Mouse (Mus musculus): ENCODE measurements around the gene Elk3. TPM values are rescaled to one million over a fixed set of nuclear protein-coding genes. Genes with fewer than 3 reads are reported as not detected.

Gene Elk3
- total RNA-seq, 2 experiments from 2014 or later, result 11.7 to 14.2 TPM

DNA sequence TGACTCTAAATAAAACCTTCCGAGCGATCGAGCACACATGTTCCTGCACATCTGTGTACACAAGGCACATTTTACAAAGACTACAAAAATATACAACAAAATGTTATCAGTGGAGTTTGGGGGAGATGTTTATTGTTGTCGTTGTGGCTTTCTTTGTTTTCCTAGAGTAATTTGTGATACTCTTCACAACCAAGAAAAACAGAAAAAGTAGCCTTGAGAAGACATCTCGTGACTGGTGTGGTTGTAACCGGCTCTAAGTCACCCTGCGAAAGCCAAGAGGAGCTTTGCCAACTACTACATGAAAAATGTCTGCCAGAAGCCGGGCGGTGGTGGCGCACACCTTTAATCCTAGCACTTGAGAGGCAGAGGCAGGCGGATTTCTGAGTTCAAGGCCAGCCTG lies 4.6 kb downstream of the Elk3 start:
- intact Hi-C loops (cut with DNase I), result no loop called here
- peak overlapping the region; percentile 92 for H3K4me3 ChIP-seq
- peak overlapping the region; percentile 93 for H3K27ac ChIP-seq
- no peak for TF ChIP-seq CTCF (IDR thresholded peaks at IDR 0.05)
- no peak for DNase-seq

DNA sequence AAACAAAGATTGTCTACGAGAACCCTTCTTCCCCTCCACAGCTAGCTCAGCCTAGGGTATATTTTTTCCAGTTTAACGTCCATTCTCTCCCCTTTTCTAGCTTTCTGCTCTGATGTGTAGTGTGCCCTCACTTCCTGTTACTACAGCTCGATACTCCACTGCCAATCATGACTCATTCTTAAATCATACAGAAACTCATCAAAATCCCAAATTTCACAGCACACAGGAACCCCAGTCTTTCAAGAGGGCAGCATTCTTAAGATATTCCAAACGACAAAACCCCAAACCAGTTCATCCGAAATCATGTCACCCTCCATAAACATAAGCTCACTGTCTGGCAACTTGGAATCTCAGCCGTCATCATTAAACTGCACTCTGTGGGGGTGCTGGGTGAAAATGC lies 5.0 kb downstream of the Elk3 start:
- intact Hi-C loops (cut with DNase I), result no loop called here
- DNase-seq, result no peak
- H3K4me3 ChIP-seq, result peak overlapping the region; percentile 92
- TF ChIP-seq CTCF (IDR thresholded peaks at IDR 0.05), result no peak
- peak overlapping the region; percentile 93 for H3K27ac ChIP-seq

DNA sequence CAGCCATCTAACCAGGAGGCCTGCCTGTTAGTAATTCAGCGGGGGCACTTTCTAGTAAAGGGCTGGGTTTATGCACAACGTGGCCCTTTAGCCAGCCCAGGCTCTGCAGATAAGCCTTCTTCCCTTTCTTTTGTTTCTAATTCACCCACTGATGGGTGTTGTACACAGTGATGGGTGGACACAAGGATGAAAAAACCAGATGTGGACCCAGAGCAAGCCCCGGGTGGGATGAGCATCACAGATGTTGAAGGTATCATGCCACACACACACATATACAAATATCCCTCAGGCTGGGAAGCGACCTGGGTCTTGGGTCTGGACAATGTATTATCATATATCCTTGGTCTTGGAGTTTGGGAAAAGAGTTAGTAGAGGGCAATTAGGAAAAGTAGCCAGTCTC lies 7.7 kb downstream of the Elk3 start:
- peak overlapping the region; percentile 40 for H3K4me3 ChIP-seq
- intact Hi-C loops (cut with DNase I), result no loop called here
- no peak for TF ChIP-seq CTCF (IDR thresholded peaks at IDR 0.05)
- peak overlapping the region; percentile 93 for H3K27ac ChIP-seq
- DNase-seq, result no peak

DNA sequence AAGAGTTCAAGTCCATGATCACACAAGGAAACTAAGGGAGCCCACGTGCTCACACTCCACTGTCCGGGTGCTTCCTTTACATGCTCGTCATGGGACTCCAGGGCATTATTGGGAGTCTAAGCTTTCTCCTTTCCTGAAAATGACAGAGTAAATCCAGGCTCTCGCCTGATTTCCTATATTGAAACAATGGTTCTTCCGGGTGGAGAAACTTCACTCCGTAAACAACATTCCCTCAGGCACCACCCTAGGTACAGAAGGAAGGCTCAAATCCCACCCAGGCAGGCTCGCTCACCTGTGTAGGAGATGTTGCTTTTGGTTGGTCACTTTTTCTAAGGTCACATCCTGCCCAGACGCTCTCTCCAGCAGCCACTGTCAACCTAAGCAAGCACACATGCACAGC lies 9.1 kb downstream of the Elk3 start:
- no peak for TF ChIP-seq CTCF (IDR thresholded peaks at IDR 0.05)
- Histone ChIP-seq H3K4me3 (peak overlapping the region; percentile 40; the same call in 1 of the 2 replicates), H3K27ac (peak overlapping the region; percentile 93)
- no peak for DNase-seq
- intact Hi-C loops (cut with DNase I), result no loop called here

DNA sequence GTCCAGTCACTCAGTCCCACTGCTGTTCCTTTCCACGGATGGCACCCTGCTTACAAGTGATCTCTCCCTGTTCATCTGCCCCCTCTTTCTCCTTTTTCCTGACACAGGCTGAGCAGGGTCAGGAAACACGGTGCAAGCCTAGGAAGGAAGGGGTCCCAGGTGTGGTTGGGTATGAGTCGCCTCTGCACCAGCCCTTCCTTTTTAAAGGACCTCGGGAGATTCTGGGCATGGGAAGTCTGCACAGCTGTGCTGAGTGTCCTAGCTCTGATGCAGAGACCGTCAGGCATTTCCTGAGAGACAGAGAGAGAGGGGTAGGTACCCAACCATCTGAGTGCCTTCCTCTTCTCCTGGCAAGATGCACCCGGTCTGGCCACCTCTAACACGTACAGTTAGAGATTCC lies 12.7 kb downstream of the Elk3 start:
- Histone ChIP-seq H3K4me3 (peak overlapping the region; percentile 43), H3K27ac (peak overlapping the region; percentile 85)
- no peak for DNase-seq
- intact Hi-C loops (cut with DNase I), result no loop called here
- TF ChIP-seq CTCF (IDR thresholded peaks at IDR 0.05), result no peak

DNA sequence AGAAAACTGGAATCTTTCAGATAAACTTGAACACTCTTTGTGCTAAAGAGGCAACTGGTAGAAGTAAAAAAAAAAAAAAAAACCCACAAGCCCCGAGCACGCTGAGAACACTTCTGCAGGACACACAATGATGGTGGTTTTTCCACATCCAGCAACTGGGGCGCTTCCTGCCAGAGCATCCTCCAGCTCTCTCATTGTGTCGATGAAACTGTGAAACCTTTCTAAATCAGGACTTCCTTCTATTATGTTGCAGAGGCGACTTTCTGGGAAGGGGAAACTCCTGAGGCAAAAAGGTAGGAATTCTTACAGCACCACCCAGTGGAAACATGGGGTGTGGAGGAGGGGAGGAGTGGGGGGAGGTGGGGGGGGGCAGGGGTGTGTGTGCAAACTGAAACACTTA lies 13.2 kb downstream of the Elk3 start:
- TF ChIP-seq CTCF (IDR thresholded peaks at IDR 0.05), result peak; percentile 24; the same call in 1 of the 2 replicates
- peak overlapping the region; percentile 88 for H3K27ac ChIP-seq
- intact Hi-C loops (cut with DNase I), result no loop called here
- no peak overlapping the region for H3K4me3 ChIP-seq
- no peak for DNase-seq

DNA sequence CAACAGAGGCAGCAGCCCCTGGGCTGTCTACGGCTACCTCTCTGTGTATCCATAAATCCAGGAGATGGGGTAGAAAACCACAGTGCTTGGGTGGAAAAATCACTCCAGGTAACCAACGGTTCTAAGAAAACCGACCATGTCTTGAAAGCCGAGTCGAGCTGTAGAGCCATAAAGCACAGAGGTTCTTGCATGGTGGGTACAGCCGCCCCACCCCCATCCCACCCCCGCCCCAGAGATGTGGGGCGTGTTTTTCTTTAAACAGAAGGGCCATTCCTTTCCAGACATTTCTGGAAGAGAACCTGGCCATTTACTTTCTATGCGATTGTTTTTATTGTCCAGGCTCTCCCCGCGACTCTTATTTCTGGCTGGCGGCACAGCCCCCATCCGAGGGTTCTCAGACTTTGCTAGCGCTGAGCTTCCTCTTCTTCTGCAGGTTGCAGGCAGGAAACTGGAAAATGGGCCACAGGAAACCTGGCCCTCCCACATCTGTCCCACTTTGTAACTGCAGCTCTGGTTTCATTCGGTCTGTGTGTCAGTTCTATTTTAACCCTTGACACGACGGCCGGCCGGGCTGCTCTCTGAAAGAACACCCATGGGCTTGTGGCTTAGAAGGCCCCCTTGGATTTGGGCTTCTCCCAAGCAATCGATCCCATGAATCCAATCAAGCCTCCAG lies 16.3 kb downstream of the Elk3 start:
- H3K27ac ChIP-seq, result peak overlapping the region; percentile 88
- DNase-seq, result no peak
- TF ChIP-seq CTCF (IDR thresholded peaks at IDR 0.05), result no peak
- H3K4me3 ChIP-seq, result peak overlapping the region; percentile 50
- intact Hi-C loops (cut with DNase I), result loop anchor here (5.0 kb wide), 3 partner anchors 43 to 178 kb away; no protein-coding TSS in a partner anchor

DNA sequence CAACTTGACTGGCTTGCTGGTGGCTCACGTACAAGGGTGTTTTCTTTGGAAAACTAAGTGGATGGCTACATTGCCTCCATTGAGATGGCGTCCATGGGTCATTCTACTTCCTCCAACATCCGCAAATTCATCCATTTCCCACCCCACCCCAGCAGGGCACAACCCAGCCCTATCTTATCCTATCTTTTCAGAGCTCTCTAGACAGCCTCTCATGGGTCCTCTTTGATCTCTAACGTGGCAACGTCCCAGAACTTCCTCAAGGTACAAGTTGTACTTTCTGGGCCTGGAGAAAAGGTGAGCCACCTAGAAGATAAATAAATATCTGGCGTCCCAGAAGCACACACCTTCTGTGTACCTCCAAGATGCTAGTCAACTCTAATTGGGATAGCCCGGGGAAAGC lies 17.3 kb downstream of the Elk3 start:
- intact Hi-C loops (cut with DNase I), result loop anchor here (5.0 kb wide), 3 partner anchors 44 to 179 kb away; no protein-coding TSS in a partner anchor
- no peak for TF ChIP-seq CTCF (IDR thresholded peaks at IDR 0.05)
- peak overlapping the region; percentile 50; the same call in 1 of the 2 replicates for H3K4me3 ChIP-seq
- H3K27ac ChIP-seq, result peak overlapping the region; percentile 88
- DNase-seq, result no peak

DNA sequence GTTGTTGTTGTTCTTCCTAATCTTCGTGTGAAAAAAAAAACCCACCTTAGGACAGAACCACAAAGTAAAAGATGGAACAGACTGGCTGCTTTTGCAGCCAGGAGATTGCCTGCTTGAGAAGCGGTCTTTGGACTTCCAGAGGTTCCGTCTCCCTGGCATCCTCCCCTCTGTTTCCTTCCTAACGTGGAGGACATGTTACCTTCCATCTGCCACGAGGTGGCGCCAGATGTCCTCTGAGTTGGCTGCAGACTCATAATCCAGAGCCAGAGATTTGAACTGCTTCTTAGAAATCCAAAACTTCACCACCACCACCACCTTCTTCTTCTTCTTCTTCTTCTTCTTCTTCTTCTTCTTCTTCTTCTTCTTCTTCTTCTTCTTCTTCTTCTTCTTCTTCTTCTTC lies 19.1 kb downstream of the Elk3 start:
- peak; percentile 76 for TF ChIP-seq CTCF (IDR thresholded peaks at IDR 0.05)
- peak; percentile 89 for DNase-seq
- Histone ChIP-seq H3K27ac (peak overlapping the region; percentile 76), H3K4me3 (peak overlapping the region; percentile 16)
- intact Hi-C loops (cut with DNase I), result loop anchor here (1.0 to 5.0 kb wide), 4 partner anchors 45 to 180 kb away; partner anchors contain the start of gene Cdk17

DNA sequence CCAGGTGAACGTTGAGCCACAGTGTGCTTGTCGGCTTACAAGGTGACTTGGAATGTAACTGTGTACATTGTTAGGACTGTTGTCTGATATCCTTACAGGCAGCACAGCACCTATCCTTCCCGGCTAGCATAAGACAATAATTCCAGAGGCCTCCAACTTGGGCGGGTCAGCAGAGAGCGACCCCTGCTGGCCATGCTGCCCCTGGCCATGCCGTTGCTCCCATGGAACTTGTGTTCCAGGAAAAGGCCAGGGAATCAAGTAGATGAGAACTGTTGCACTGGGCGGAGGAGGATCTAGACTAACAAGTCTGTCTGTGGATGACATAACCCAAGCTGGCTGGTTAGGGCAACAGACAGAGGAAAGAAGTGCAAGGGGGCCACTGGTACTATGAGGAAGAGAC lies 19.6 kb downstream of the Elk3 start:
- intact Hi-C loops (cut with DNase I), result loop anchor here (1.0 to 5.0 kb wide), 4 partner anchors 46 to 181 kb away; partner anchors contain the start of gene Cdk17
- DNase-seq, result peak; percentile 71
- peak; percentile 84 for TF ChIP-seq CTCF (IDR thresholded peaks at IDR 0.05)
- Histone ChIP-seq H3K4me3 (peak overlapping the region; percentile 16), H3K27ac (peak overlapping the region; percentile 76)

DNA sequence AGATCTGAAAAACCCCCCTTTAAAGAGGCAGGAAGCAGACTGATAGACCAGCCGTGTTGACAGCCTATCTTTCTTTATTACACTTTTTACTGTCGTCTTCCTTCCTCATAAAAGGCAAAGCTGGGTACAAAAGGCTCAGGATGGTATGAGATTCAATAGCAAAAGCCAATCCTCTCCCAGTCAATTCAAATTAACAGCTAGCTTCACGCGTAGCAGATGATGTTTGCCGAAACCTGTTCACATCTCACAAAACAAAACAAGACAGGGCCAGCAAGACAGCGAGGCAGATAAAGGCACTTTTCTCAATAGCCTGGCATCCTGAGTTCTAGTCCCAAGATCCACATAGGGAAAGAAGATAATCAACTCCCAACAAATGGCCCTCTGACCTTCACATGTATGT lies 21.5 kb downstream of the Elk3 start:
- intact Hi-C loops (cut with DNase I), result loop anchor here (10.0 kb wide), 1 partner anchor 215 kb away; no protein-coding TSS in a partner anchor
- no peak for TF ChIP-seq CTCF (IDR thresholded peaks at IDR 0.05)
- no peak for DNase-seq
- Histone ChIP-seq H3K27ac (peak overlapping the region; percentile 77), H3K4me3 (no peak overlapping the region)

DNA sequence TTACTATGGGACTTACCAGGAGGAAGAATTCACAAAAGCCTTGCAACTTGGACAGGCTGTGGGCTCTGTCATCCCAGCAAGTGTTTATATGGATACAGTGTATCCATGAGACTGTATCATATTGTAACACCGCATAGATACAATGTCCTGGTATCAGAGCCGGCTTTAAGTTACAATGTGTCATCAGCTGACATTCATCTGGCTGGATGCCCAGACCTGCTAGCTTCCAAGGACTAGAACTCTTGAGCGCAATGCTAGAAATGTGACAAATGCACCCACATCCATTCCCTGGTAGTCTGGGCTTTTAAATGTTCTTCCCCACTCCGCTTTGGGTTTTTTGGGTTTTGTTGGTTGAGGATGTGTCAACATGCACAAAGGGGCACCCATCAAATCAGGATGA lies 22.6 kb downstream of the Elk3 start:
- Histone ChIP-seq H3K4me3 (no peak overlapping the region), H3K27ac (peak overlapping the region; percentile 77)
- DNase-seq, result peak; percentile 33
- TF ChIP-seq CTCF (IDR thresholded peaks at IDR 0.05), result no peak
- intact Hi-C loops (cut with DNase I), result loop anchor here (10.0 kb wide), 1 partner anchor 214 kb away; no protein-coding TSS in a partner anchor

DNA sequence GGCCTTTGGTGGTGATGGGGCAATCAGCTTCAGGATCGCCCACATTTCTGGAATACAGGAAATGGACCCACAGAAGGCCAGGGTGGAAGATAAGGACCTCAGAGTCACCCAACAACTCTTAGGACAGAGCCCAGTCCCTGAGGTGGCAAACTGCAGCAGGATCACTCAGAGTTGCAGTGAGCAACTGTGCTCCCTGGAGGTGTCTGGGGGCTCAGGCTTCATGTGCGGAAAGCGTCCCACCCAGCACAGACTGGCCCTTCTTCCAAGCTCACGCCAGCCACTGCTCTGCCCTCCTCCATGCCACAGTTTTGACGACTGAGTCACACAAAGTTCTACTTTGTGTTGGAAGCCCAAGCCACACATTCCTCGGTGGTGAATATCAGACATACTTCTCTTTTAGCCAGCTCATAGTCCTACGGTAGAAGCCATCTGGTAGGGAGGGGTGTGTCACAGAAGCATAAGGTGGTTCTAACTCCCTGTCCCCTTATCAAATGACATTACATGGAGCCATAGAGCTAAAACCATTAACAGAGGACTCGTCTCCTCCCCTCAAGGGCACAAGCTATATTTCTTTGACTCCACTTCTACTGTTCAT lies 23.3 kb downstream of the Elk3 start:
- Histone ChIP-seq H3K4me3 (no peak overlapping the region), H3K27ac (peak overlapping the region; percentile 77)
- intact Hi-C loops (cut with DNase I), result loop anchor here (10.0 kb wide), 1 partner anchor 213 kb away; no protein-coding TSS in a partner anchor
- TF ChIP-seq CTCF (IDR thresholded peaks at IDR 0.05), result no peak
- no peak for DNase-seq

Measured in gastrocnemius, adult 2 months (tissue).